Comparison of ENCODE assay signal across 8 mouse cellular contexts in genomic region chr4:134430381-134431004, GRCm38 (mm10). TPM values are rescaled to one million over a fixed set of nuclear protein-coding genes. Genes with fewer than 3 reads are reported as not detected.
A peak's percentile ranks its signal among the peaks of the same experiment; 100 is the strongest.
DNase-seq lines count a peak whose midpoint lies in the region; ATAC-seq lines count a peak whose summit lies in the region.

No protein-coding gene starts in this region.

- H3K9me3 ChIP-seq in hindbrain, embryonic 15.5 days = no peaks in the 10 kb centered on the region
- no peaks in the 10 kb centered on the region for H3K9me3 ChIP-seq in midbrain, embryonic 16.5 days (replicated peaks; ENCODE audit: control insufficient read depth, low read length, poor library complexity, severe bottlenecking)

- H3K4me2 ChIP-seq in hindbrain, embryonic 15.5 days = peak overlapping the region; percentile 38
- peak overlapping the region; percentile 45 for H3K4me2 ChIP-seq in midbrain, embryonic 16.5 days (ENCODE audit: low read length)

- peak; percentile 13 for DNase-seq in gastrocnemius, adult 18-20 months (ENCODE audit: low spot score)
- no peak for DNase-seq in gastrocnemius, postnatal 25 days
- DNase-seq in embryo, embryonic 9.5 days (ENCODE audit: extremely low spot score) = peak; percentile 42
- peak; percentile 92 to 99 for DNase-seq in left cerebral cortex, postnatal 25 days (ENCODE audit: low spot score in 2 of 2)
- no peak for DNase-seq in spleen, postnatal 4 days (ENCODE audit: low spot score in 2 of 2)
- no peak for DNase-seq in ovary, postnatal 10 days (ENCODE audit: low spot score)

- H3K4me1 ChIP-seq in hindbrain, embryonic 15.5 days (replicated peaks) = peaks cover 19% of the 10 kb centered on the region
- H3K4me1 ChIP-seq in midbrain, embryonic 16.5 days (ENCODE audit: control insufficient read depth, insufficient read depth, low read length) = peaks cover 18% of the 10 kb centered on the region

- WGBS in hindbrain, embryonic 15.5 days = 12% methylated on average over 23 of the region's 23 CpGs
- WGBS in midbrain, embryonic 16.5 days = 10% methylated on average over 23 of the region's 23 CpGs

- H3K27me3 ChIP-seq in hindbrain, embryonic 15.5 days = no peaks in the 10 kb centered on the region
- no peaks in the 10 kb centered on the region for H3K27me3 ChIP-seq in midbrain, embryonic 16.5 days (ENCODE audit: control insufficient read depth, insufficient read depth, low read depth, low read length)

- 0 out of 2 replicates have a peak overlapping the region, but pooled peaks have one; percentile 7 for H3K9ac ChIP-seq in hindbrain, embryonic 15.5 days
- peak overlapping the region; percentile 58 for H3K9ac ChIP-seq in midbrain, embryonic 16.5 days (ENCODE audit: low read depth, low read length)

- H3K36me3 ChIP-seq in hindbrain, embryonic 15.5 days = no peaks in the 10 kb centered on the region
- H3K36me3 ChIP-seq in midbrain, embryonic 16.5 days (ENCODE audit: control insufficient read depth, insufficient read depth, low read length) = no peaks in the 10 kb centered on the region

- ATAC-seq in hindbrain, embryonic 15.5 days (ENCODE audit: low FRiP score, low read depth) = peak; percentile 72
- peak; percentile 77 for ATAC-seq in midbrain, embryonic 16.5 days

- H3K27ac ChIP-seq in hindbrain, embryonic 15.5 days (replicated peaks) = peak overlapping the region; percentile 82
- H3K27ac ChIP-seq in midbrain, embryonic 16.5 days (ENCODE audit: low read length) = peak overlapping the region; percentile 92

- no peak overlapping the region for H3K4me3 ChIP-seq in hindbrain, embryonic 15.5 days
- 0 out of 2 replicates have a peak overlapping the region, but pooled peaks have one; percentile 3 for H3K4me3 ChIP-seq in midbrain, embryonic 16.5 days (ENCODE audit: low read depth, low read length)

- intact Hi-C loops in left cerebral cortex, postnatal 25 days (cut with DNase I) = loop anchor here (1.0 kb wide), 2 partner anchors 15 to 29 kb away; no protein-coding TSS in a partner anchor

RNA-seq across cellular contexts. Expression of gene Pafah2, which starts 34.4 kb away (rescaled TPM):
- total RNA-seq in gastrocnemius, adult 18-20 months (2021) = 1 to 10 TPM; 2.5 to 2.6 TPM
- total RNA-seq in gastrocnemius, postnatal 25 days (2021) = 1 to 10 TPM; 3.2 TPM
- polyA plus RNA-seq in hindbrain, embryonic 15.5 days (2015; fragmentation: Nextera tagmentation; extraction: Ambion mirVana) = 7.6 and 8.1 TPM in 2 replicates
- 1 to 10 TPM; 5.3 to 9.1 TPM for total RNA-seq in left cerebral cortex, postnatal 25 days (2021)
- 7.5 and 8.8 TPM in 2 replicates for polyA plus RNA-seq in midbrain, embryonic 16.5 days (2015; fragmentation: Nextera tagmentation; extraction: Ambion mirVana)

RNA-seq across cellular contexts. Expression of gene Stmn1, which starts 37.6 kb away (rescaled TPM):
- total RNA-seq in gastrocnemius, adult 18-20 months (2021) = 1 to 10 TPM; 2.5 to 3.5 TPM
- 10 to 100 TPM in 1 of 2 experiments, 1 to 10 TPM in 1; 6.9 to 10.6 TPM for total RNA-seq in gastrocnemius, postnatal 25 days (2021)
- 5,846 and 6,036 TPM in 2 replicates for polyA plus RNA-seq in hindbrain, embryonic 15.5 days (2015; fragmentation: Nextera tagmentation; extraction: Ambion mirVana)
- total RNA-seq in left cerebral cortex, postnatal 25 days (2021) = 1,000 to 10,000 TPM in 1 of 2 experiments, 100 to 1,000 TPM in 1; 940 to 1,084 TPM
- polyA plus RNA-seq in midbrain, embryonic 16.5 days (2015; fragmentation: Nextera tagmentation; extraction: Ambion mirVana) = 7,758 and 8,549 TPM in 2 replicates

RNA-seq across cellular contexts. Expression of gene Extl1, which starts 46.8 kb away (rescaled TPM):
- 10 to 100 TPM; 25.5 to 31.9 TPM for total RNA-seq in gastrocnemius, adult 18-20 months (2021)
- total RNA-seq in gastrocnemius, postnatal 25 days (2021) = 10 to 100 TPM; 25.5 to 29.2 TPM
- polyA plus RNA-seq in hindbrain, embryonic 15.5 days (2015; fragmentation: Nextera tagmentation; extraction: Ambion mirVana) = 0.45 and 0.51 TPM in 2 replicates
- total RNA-seq in left cerebral cortex, postnatal 25 days (2021) = 10 to 100 TPM; 49.2 to 52.5 TPM
- polyA plus RNA-seq in midbrain, embryonic 16.5 days (2015; fragmentation: Nextera tagmentation; extraction: Ambion mirVana) = 0.45 and 0.58 TPM in 2 replicates

Comparison
In these comparisons a context has a peak if more than half of its experiments do, and no peak if none do; other contexts are left out.
1. DNase-seq: peak in gastrocnemius, adult 18-20 months (single experiment), embryo, embryonic 9.5 days (single experiment) and left cerebral cortex, postnatal 25 days (2 of 2); none in gastrocnemius, postnatal 25 days (single experiment), spleen, postnatal 4 days (0 of 2) and ovary, postnatal 10 days (single experiment).
2. RNA of gene Stmn1, which starts 37.6 kb away (total RNA-seq): 940 to 1,084 TPM in left cerebral cortex, postnatal 25 days; 6.9 to 10.6 TPM in gastrocnemius, postnatal 25 days and 2.5 to 3.5 TPM in gastrocnemius, adult 18-20 months; every median in the first group is over 10 times any median in the second.